Comparison of ENCODE assay signal across 8 mouse cellular contexts in genomic region chr19:24557456-24557855, GRCm38 (mm10). TPM values are rescaled to one million over a fixed set of nuclear protein-coding genes. Genes with fewer than 3 reads are reported as not detected.
A peak's percentile ranks its signal among the peaks of the same experiment; 100 is the strongest.
DNase-seq lines count a peak whose midpoint lies in the region; ATAC-seq and TF ChIP-seq lines count a peak whose summit lies in the region.

No protein-coding gene starts in this region.

- ATAC-seq in embryonic facial prominence, embryonic 14.5 days (ENCODE audit: low read depth) = no peak
- ATAC-seq in hindbrain, postnatal 0 days = no peak
- ATAC-seq in megakaryocyte progenitor cell, adult 5-6 weeks (replicated peaks; ENCODE audit: poor library complexity) = 0 out of 2 replicates have a peak, but pooled peaks have one; percentile 7

- peak; percentile 13 for TF ChIP-seq CTCF in ES-Bruce4 (IDR thresholded peaks at IDR 0.05; ENCODE audit: low read depth, low read length)
- TF ChIP-seq CTCF in hindbrain, postnatal 0 days (IDR thresholded peaks at IDR 0.05; ENCODE audit: low read depth) = peak; percentile 58

- no peak for TF ChIP-seq EP300 in ES-Bruce4 (IDR thresholded peaks at IDR 0.05; ENCODE audit: insufficient read depth, low read depth, low read length)

- no peak overlapping the region for H3K4me3 ChIP-seq in ES-Bruce4 (ENCODE audit: low read depth, low read length)
- H3K4me3 ChIP-seq in embryonic facial prominence, embryonic 14.5 days (ENCODE audit: low read depth, low read length) = peak overlapping the region; percentile 80; the same call in 1 of the 2 replicates
- H3K4me3 ChIP-seq in hindbrain, postnatal 0 days (ENCODE audit: low read length) = no peak overlapping the region

- peak; percentile 30 to 32 for DNase-seq in B cell, adult 2 months
- peak; percentile 50 for DNase-seq in embryonic facial prominence, embryonic 14.5 days (ENCODE audit: low spot score)
- DNase-seq in hindbrain, postnatal 0 days (ENCODE audit: low spot score) = peak; percentile 25
- DNase-seq in testis, postnatal 10 days (ENCODE audit: low spot score) = peak; percentile 52
- DNase-seq in layer of hippocampus, postnatal 14 days (ENCODE audit: low spot score in 2 of 2) = no peak
- no peak for DNase-seq in cerebellum, postnatal 4 days (ENCODE audit: low spot score in 2 of 2)

- H3K27ac ChIP-seq in ES-Bruce4 (ENCODE audit: insufficient read depth, low read length) = no peak overlapping the region
- H3K27ac ChIP-seq in embryonic facial prominence, embryonic 14.5 days (replicated peaks; ENCODE audit: low read depth, low read length) = no peak overlapping the region
- no peak overlapping the region for H3K27ac ChIP-seq in hindbrain, postnatal 0 days

- H3K9ac ChIP-seq in ES-Bruce4 (ENCODE audit: low read depth, poor library complexity, severe bottlenecking) = no peak overlapping the region
- 0 out of 2 replicates have a peak overlapping the region, but pooled peaks have one; percentile 14 for H3K9ac ChIP-seq in embryonic facial prominence, embryonic 14.5 days (ENCODE audit: low read depth, low read length)
- no peak overlapping the region for H3K9ac ChIP-seq in hindbrain, postnatal 0 days (replicated peaks; ENCODE audit: low read length)

- no peaks in the 10 kb centered on the region for H3K4me1 ChIP-seq in ES-Bruce4 (ENCODE audit: control insufficient read depth, insufficient read depth, low read length)
- peaks cover 20% of the 10 kb centered on the region for H3K4me1 ChIP-seq in embryonic facial prominence, embryonic 14.5 days (ENCODE audit: control insufficient read depth, insufficient read depth, low read length)
- H3K4me1 ChIP-seq in hindbrain, postnatal 0 days (ENCODE audit: insufficient read depth, low read length) = no peaks in the 10 kb centered on the region

- WGBS in embryonic facial prominence, embryonic 14.5 days = 2% methylated on average over 10 of the region's 11 CpGs
- 2% methylated on average over 11 of the region's 11 CpGs for WGBS in hindbrain, postnatal 0 days

- peak overlapping the region; percentile 96 for H3K4me2 ChIP-seq in embryonic facial prominence, embryonic 14.5 days (ENCODE audit: low read depth, low read length)
- peak overlapping the region; percentile 99; the same call in 1 of the 2 replicates for H3K4me2 ChIP-seq in hindbrain, postnatal 0 days (ENCODE audit: low read depth, low read length)

- H3K9me3 ChIP-seq in ES-Bruce4 (replicated peaks; ENCODE audit: control insufficient read depth, insufficient read depth, low read length, poor library complexity, severe bottlenecking) = 0 out of 2 replicates have a peak, but pooled peaks cover 9% of the 10 kb centered on the region
- no peaks in the 10 kb centered on the region for H3K9me3 ChIP-seq in embryonic facial prominence, embryonic 14.5 days (ENCODE audit: control insufficient read depth, low read length)
- no peaks in the 10 kb centered on the region for H3K9me3 ChIP-seq in hindbrain, postnatal 0 days (ENCODE audit: low read length)

- no peak for TF ChIP-seq POLR2A in ES-Bruce4 (IDR thresholded peaks at IDR 0.05; ENCODE audit: insufficient read depth, low read length)

- H3K36me3 ChIP-seq in ES-Bruce4 (ENCODE audit: control insufficient read depth, insufficient read depth, low read length, poor library complexity, severe bottlenecking) = no peaks in the 10 kb centered on the region
- no peaks in the 10 kb centered on the region for H3K36me3 ChIP-seq in embryonic facial prominence, embryonic 14.5 days (ENCODE audit: control insufficient read depth, insufficient read depth, low read length)
- no peaks in the 10 kb centered on the region for H3K36me3 ChIP-seq in hindbrain, postnatal 0 days (ENCODE audit: insufficient read depth, low read length)

- H3K27me3 ChIP-seq in ES-Bruce4 (ENCODE audit: control insufficient read depth, insufficient read depth, low read length, poor library complexity, severe bottlenecking) = no peaks in the 10 kb centered on the region
- H3K27me3 ChIP-seq in embryonic facial prominence, embryonic 14.5 days (replicated peaks; ENCODE audit: control insufficient read depth, insufficient read depth, low read length) = peaks cover 33% of the 10 kb centered on the region
- H3K27me3 ChIP-seq in hindbrain, postnatal 0 days (ENCODE audit: insufficient read depth, low read length) = no peaks in the 10 kb centered on the region

RNA-seq across cellular contexts. Expression of gene Pip5k1b, which starts 1.8 kb away (rescaled TPM):
- 3.3 and 4.0 TPM in 2 replicates for polyA plus RNA-seq in ES-Bruce4 (2011; ENCODE audit: insufficient read depth, insufficient read length, low read depth, missing spikeins)
- polyA plus RNA-seq in embryonic facial prominence, embryonic 14.5 days (2014; fragmentation: Nextera tagmentation; extraction: Ambion mirVana) = 0.89 and 1.6 TPM in 2 replicates
- total RNA-seq in hindbrain, postnatal 0 days (2014; rRNA removed) = 2.0 and 4.0 TPM in 2 replicates
- polyA plus RNA-seq in hindbrain, postnatal 0 days (2015; fragmentation: Nextera tagmentation; extraction: Ambion mirVana) = 2.2 and 2.3 TPM in 2 replicates
- total RNA-seq in megakaryocyte progenitor cell, adult 5-6 weeks (2015) = 24.4 and 25.6 TPM in 2 replicates
- total RNA-seq in megakaryocyte progenitor cell, adult 5-6 weeks (2017) = 10.7 and 13.5 TPM in 2 replicates
- total RNA-seq in layer of hippocampus, postnatal 14 days (2021) = 10 to 100 TPM; 37.0 to 40.3 TPM

Comparison
In these comparisons a context has a peak if more than half of its experiments do, and no peak if none do; other contexts are left out.
1. DNase-seq: peak in B cell, adult 2 months (2 of 2), embryonic facial prominence, embryonic 14.5 days (single experiment), hindbrain, postnatal 0 days (single experiment) and testis, postnatal 10 days (single experiment); none in layer of hippocampus, postnatal 14 days (0 of 2) and cerebellum, postnatal 4 days (0 of 2).